Mouse (Mus musculus): ENCODE data around the gene C2cd5. TPM values are rescaled to one million over a fixed set of nuclear protein-coding genes. Genes with fewer than 3 reads are reported as not detected.

Gene C2cd5
- total and polyA plus RNA-seq, 3 experiments: 16.2 to 47.6 (median 30.5) TPM

- no peaks in the 10 kb centered on the region for H3K79me2 ChIP-seq (ENCODE audit: control insufficient read depth, insufficient read depth, low read length, poor library complexity)
- H3K9me3 ChIP-seq (replicated peaks; ENCODE audit: insufficient read depth, low read length): no peaks in the 10 kb centered on the region
- no peak overlapping the region for H3K4me3 ChIP-seq (ENCODE audit: control insufficient read depth in 1 of 2, insufficient read depth in 1 of 2, low read depth in 2 of 2, low read length in 2 of 2)
- no peak overlapping the region for H3K27ac ChIP-seq (ENCODE audit: control insufficient read depth, low read depth, low read length)
- no peaks in the 10 kb centered on the region for H3K4me1 ChIP-seq (ENCODE audit: control insufficient read depth in 1 of 2, insufficient read depth in 2 of 2, low read length in 2 of 2)
- H3K27me3 ChIP-seq (ENCODE audit: control insufficient read depth in 1 of 2, insufficient read depth in 2 of 2, low read length in 2 of 2): no peaks in the 10 kb centered on the region
- H3K9ac ChIP-seq (ENCODE audit: control insufficient read depth, low read depth, low read length, poor library complexity, severe bottlenecking): no peak overlapping the region
- TF ChIP-seq RCOR1 (IDR thresholded peaks at IDR 0.05; ENCODE audit: low read depth, low read length) (no peak), POLR2A (IDR thresholded peaks at IDR 0.05; ENCODE audit: control insufficient read depth in 1 of 2, insufficient read depth in 1 of 2, low read depth in 1 of 2, low read length in 2 of 2, poor library complexity in 1 of 2) (no peak), USF2 (IDR thresholded peaks at IDR 0.05; ENCODE audit: borderline replicate concordance in 1 of 2, insufficient read depth in 1 of 2, low read depth in 1 of 2, low read length in 2 of 2) (no peak), E2F4 (IDR thresholded peaks at IDR 0.05; ENCODE audit: borderline replicate concordance, low read depth, low read length) (no peak), POLR2AphosphoS2 (IDR thresholded peaks at IDR 0.05; ENCODE audit: low read length) (no peak), MXI1 (IDR thresholded peaks at IDR 0.05; ENCODE audit: low read depth, low read length) (no peak), ZKSCAN1 (IDR thresholded peaks at IDR 0.05; ENCODE audit: low read depth, low read length) (no peak), CHD1 (IDR thresholded peaks at IDR 0.05; ENCODE audit: low read depth, low read length) (no peak), MAFK (IDR thresholded peaks at IDR 0.05; ENCODE audit: borderline replicate concordance, low read depth, low read length) (no peak), MEF2A (IDR thresholded peaks at IDR 0.05; ENCODE audit: extremely low read depth, insufficient replicate concordance, low read depth, low read length, poor library complexity, severe bottlenecking) (no peak), MYC (IDR thresholded peaks at IDR 0.05; ENCODE audit: low read depth, low read length) (no peak), GATA1 (IDR thresholded peaks at IDR 0.05; ENCODE audit: low read depth, low read length) (no peak), USF1 (IDR thresholded peaks at IDR 0.05; ENCODE audit: low read depth, low read length) (no peak), MYB (IDR thresholded peaks at IDR 0.05; ENCODE audit: low read depth, low read length) (no peak), HCFC1 (IDR thresholded peaks at IDR 0.05; ENCODE audit: low read depth, low read length) (no peak), EP300 (IDR thresholded peaks at IDR 0.05; ENCODE audit: low read depth in 1 of 2, low read length in 2 of 2) (no peak)
- DNase-seq (ENCODE audit: low read depth, low spot score): no peak
- no peaks in the 10 kb centered on the region for H3K36me3 ChIP-seq (ENCODE audit: control insufficient read depth in 1 of 2, insufficient read depth in 2 of 2, low read length in 2 of 2)
Observed at GRCm38 (mm10) chr6:142962476-142962875, 137.5 kb downstream of the C2cd5 start.

GRCm38 (mm10) chr6:142961721-142962455, 138.1 kb downstream of the C2cd5 start:
- Histone ChIP-seq H3K9ac (ENCODE audit: control insufficient read depth, low read depth, low read length, poor library complexity, severe bottlenecking) (no peak overlapping the region), H3K4me1 (ENCODE audit: control insufficient read depth in 1 of 2, insufficient read depth in 2 of 2, low read length in 2 of 2) (no peaks in the 10 kb centered on the region), H3K4me3 (ENCODE audit: control insufficient read depth in 1 of 2, insufficient read depth in 1 of 2, low read depth in 2 of 2, low read length in 2 of 2) (no peak overlapping the region), H3K36me3 (ENCODE audit: control insufficient read depth in 1 of 2, insufficient read depth in 2 of 2, low read length in 2 of 2) (no peaks in the 10 kb centered on the region), H3K9me3 (replicated peaks; ENCODE audit: insufficient read depth, low read length) (no peaks in the 10 kb centered on the region), H3K79me2 (ENCODE audit: control insufficient read depth, insufficient read depth, low read length, poor library complexity) (no peaks in the 10 kb centered on the region), H3K27me3 (ENCODE audit: control insufficient read depth in 1 of 2, insufficient read depth in 2 of 2, low read length in 2 of 2) (no peaks in the 10 kb centered on the region), H3K27ac (ENCODE audit: control insufficient read depth, low read depth, low read length) (no peak overlapping the region)
- no peak for DNase-seq (ENCODE audit: low read depth, low spot score)
- no peak for TF ChIP-seq POLR2AphosphoS5 (IDR thresholded peaks at IDR 0.05; ENCODE audit: borderline replicate concordance, low read depth, low read length)
- no peak for TF ChIP-seq MAX (IDR thresholded peaks at IDR 0.05; ENCODE audit: low read length)
- TF ChIP-seq GATA1 (IDR thresholded peaks at IDR 0.05; ENCODE audit: low read depth, low read length): no peak

Other genes starting within 250 kb of the C2cd5 start
- gene St8sia1, start 135.7 kb downstream of the C2cd5 start, total RNA-seq (2012; rRNA removed): not detected in 2 replicates
- under 1 TPM in 1 of 2 experiments, not detected in 1; 0.01 TPM for gene St8sia1, start 135.7 kb downstream of the C2cd5 start, polyA plus RNA-seq (2012; ENCODE audit: insufficient read depth in 1 of 2, insufficient read length in 2 of 2, low read depth in 1 of 2, low replicate concordance in 2 of 2, missing spikeins in 1 of 2)
- gene Etnk1, start 67.1 kb upstream of the C2cd5 start, total RNA-seq (2012; rRNA removed): 33.6 and 38.1 TPM in 2 replicates
- gene Etnk1, start 67.1 kb upstream of the C2cd5 start, polyA plus RNA-seq (2012; ENCODE audit: insufficient read depth in 1 of 2, insufficient read length in 2 of 2, low read depth in 1 of 2, low replicate concordance in 2 of 2, missing spikeins in 1 of 2): 10 to 100 TPM; 29.9 to 37.0 TPM